Mouse (Mus musculus) E14TG2a.4 (cell line): Measurements from ENCODE around the gene Tgfbi.

Experiments
- H3K27me3 ChIP-seq: 2 replicates; pipeline ENCODE4 v1.6.1; 2014; ENCODE audit warnings: low read length, control low read depth; ENCODE audit not compliant: insufficient read depth
- H3K36me3 ChIP-seq: 2 replicates; pipeline ENCODE4 v1.6.1; 2014; ENCODE audit warnings: low read length, control low read depth; ENCODE audit not compliant: insufficient read depth
- H3K4me1 ChIP-seq: replicated peaks from 2 replicates; pipeline ENCODE4 v1.6.1; 2014; ENCODE audit warnings: low read depth, low read length, control low read depth
- H3K4me3 ChIP-seq: replicated peaks from 2 replicates; pipeline ENCODE4 v1.5.1; 2014; ENCODE audit warnings: mild to moderate bottlenecking, low read length
- H3K9me3 ChIP-seq: 2 replicates; pipeline ENCODE4 v1.6.1; 2014; ENCODE audit warnings: low read length, control low read depth
- CTCF ChIP-seq: conservative IDR thresholded peaks from 2 replicates; pipeline ENCODE4 v1.5.1; 2014; ENCODE audit warnings: low read length
- NANOG ChIP-seq: IDR thresholded peaks from 2 replicates; pipeline ENCODE4 v1.6.1; 2014; ENCODE audit warnings: borderline replicate concordance, low read length, mixed read lengths
- POU5F1 ChIP-seq: IDR thresholded peaks from 2 replicates; pipeline ENCODE4 v1.6.1; 2014; ENCODE audit warnings: low read length, borderline replicate concordance

The Tgfbi gene

GRCm38 (mm10) chr13:56591939-56592338, 17.4 kb upstream of the Tgfbi start:
- no peak overlapping the region for H3K4me3 ChIP-seq

GRCm38 (mm10) chr13:56593196-56593595, 16.1 kb upstream of the Tgfbi start:
- H3K27me3 ChIP-seq = peaks cover 13% of the 10 kb centered on the region
- H3K36me3 ChIP-seq = no peaks in the 10 kb centered on the region
- TF ChIP-seq CTCF (no peak), POU5F1 (no peak), NANOG (no peak)
- peaks cover 24% of the 10 kb centered on the region for H3K4me1 ChIP-seq
- no peaks in the 10 kb centered on the region for H3K9me3 ChIP-seq
- no peak overlapping the region for H3K4me3 ChIP-seq

More at GRCm38 (mm10) chr13:56591939-56592338, 17.4 kb upstream of the Tgfbi start:
- no peak for TF ChIP-seq CTCF
- TF ChIP-seq POU5F1 = no peak
- TF ChIP-seq NANOG = no peak
- no peaks in the 10 kb centered on the region for H3K9me3 ChIP-seq
- H3K4me1 ChIP-seq = peaks cover 18% of the 10 kb centered on the region; the same call in 1 of the 2 replicates
- H3K36me3 ChIP-seq = no peaks in the 10 kb centered on the region
- peaks cover 13% of the 10 kb centered on the region for H3K27me3 ChIP-seq

DNA sequence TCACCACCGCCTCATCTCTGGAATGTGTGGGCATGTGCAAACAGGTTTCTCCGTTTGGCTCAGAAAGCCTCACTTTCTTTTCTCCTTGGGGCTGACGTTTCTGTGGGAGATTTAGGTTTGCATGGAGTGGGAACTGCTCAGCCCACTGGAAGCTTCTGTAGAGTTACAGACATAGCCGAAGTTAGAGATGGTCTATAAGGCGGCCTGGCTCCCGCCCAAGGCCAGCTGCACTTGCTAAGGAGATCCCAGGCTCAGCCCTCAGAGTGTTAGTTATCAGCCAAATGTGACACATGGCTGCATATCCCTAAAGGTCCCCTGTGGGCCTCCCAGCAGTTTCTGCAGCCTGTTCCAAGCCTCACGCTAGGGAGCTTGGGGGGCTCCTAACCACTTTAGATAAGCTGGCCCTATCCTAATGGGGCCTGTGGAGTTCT, 15.3 kb upstream of the Tgfbi start:
- peaks cover 16% of the 10 kb centered on the region for H3K27me3 ChIP-seq

DNA sequence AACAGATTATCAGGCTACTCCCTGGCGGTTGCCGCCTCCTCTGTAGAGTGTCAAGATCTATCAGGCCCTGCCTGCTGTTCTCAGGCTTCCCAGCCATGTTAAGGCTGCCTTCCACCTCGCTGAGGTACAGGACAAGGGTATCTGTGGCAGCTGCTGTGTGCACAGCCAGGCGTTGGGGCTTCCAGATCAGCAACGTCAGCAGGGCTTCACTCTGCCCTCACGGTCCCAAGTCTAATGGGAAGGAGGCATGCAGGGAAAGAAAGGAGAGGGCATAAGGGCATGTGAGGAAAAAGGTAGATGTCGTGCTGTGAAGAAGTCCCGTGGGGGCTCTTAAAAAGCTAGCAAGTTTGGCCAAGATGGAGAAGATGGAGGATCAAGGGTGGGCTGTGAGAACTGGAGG, 14.1 kb upstream of the Tgfbi start:
- H3K27me3 ChIP-seq = peaks cover 17% of the 10 kb centered on the region
- H3K4me1 ChIP-seq = peaks cover 11% of the 10 kb centered on the region
- H3K9me3 ChIP-seq = no peaks in the 10 kb centered on the region
- no peak for TF ChIP-seq CTCF
- no peak for TF ChIP-seq POU5F1
- TF ChIP-seq NANOG = no peak
- H3K4me3 ChIP-seq = no peak overlapping the region
- H3K36me3 ChIP-seq = no peaks in the 10 kb centered on the region

More for the DNA sequence above, 15.3 kb upstream of the Tgfbi start:
- Histone ChIP-seq H3K4me3 (no peak overlapping the region), H3K9me3 (no peaks in the 10 kb centered on the region), H3K36me3 (no peaks in the 10 kb centered on the region), H3K4me1 (peaks cover 19% of the 10 kb centered on the region)
- TF ChIP-seq NANOG (no peak), POU5F1 (no peak), CTCF (no peak)

- peaks cover 9% of the 10 kb centered on the region for H3K9me3 ChIP-seq
- H3K36me3 ChIP-seq = no peaks in the 10 kb centered on the region
- H3K27me3 ChIP-seq = peaks cover 17% of the 10 kb centered on the region
- TF ChIP-seq CTCF = no peak
- TF ChIP-seq POU5F1 = no peak
- TF ChIP-seq NANOG = no peak
- H3K4me3 ChIP-seq = no peak overlapping the region
- peaks cover 11% of the 10 kb centered on the region for H3K4me1 ChIP-seq
Observed at GRCm38 (mm10) chr13:56597296-56597695, 12.0 kb upstream of the Tgfbi start.

DNA sequence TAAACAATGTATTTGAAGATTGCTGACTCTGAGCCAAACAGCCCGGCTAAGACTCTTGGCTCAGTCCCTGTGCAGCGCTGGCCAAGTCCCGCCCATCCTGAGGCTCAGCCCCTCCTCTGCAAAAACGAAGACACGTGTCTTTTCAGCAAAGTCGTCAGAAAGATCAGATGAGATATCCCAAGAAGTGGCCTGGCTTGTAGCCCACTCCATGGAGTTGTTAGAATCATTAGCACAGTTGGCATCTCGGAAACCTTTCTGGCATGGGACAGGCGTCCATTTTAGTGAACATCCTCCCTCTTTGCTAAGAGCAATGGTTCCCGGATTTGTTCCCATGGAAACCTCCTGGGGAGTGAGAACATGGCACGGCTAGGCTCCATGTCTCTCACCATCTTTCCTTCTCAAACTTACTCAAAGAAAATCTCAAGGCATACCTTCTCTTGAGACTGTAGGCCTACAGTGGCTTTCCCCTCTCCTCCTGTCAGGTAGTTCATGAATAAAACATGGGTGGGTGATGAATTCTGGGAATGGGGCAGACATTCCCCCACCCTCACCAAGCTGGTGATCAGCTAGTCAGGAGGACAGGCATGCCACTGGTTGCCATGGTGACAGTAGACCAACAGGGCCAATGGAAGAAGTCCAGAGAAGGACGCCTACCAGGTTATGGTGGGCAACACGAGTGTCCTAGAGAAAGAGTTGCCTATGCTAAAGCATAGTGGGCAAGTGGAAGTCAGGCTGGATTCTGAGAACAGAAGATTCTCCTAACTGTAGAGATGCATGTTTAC, 11.3 kb upstream of the Tgfbi start:
- H3K4me1 ChIP-seq = peaks cover 11% of the 10 kb centered on the region
- TF ChIP-seq CTCF (no peak), NANOG (no peak), POU5F1 (no peak)
- H3K4me3 ChIP-seq = no peak overlapping the region
- peaks cover 9% of the 10 kb centered on the region for H3K9me3 ChIP-seq
- H3K27me3 ChIP-seq = peaks cover 17% of the 10 kb centered on the region
- no peaks in the 10 kb centered on the region for H3K36me3 ChIP-seq

GRCm38 (mm10) chr13:56599511-56599910, 9.8 kb upstream of the Tgfbi start:
- Histone ChIP-seq H3K4me3 (no peak overlapping the region), H3K36me3 (no peaks in the 10 kb centered on the region), H3K9me3 (peaks cover 9% of the 10 kb centered on the region), H3K4me1 (peaks cover 11% of the 10 kb centered on the region), H3K27me3 (peaks cover 23% of the 10 kb centered on the region)
- TF ChIP-seq CTCF = no peak
- TF ChIP-seq POU5F1 = no peak
- no peak for TF ChIP-seq NANOG

DNA sequence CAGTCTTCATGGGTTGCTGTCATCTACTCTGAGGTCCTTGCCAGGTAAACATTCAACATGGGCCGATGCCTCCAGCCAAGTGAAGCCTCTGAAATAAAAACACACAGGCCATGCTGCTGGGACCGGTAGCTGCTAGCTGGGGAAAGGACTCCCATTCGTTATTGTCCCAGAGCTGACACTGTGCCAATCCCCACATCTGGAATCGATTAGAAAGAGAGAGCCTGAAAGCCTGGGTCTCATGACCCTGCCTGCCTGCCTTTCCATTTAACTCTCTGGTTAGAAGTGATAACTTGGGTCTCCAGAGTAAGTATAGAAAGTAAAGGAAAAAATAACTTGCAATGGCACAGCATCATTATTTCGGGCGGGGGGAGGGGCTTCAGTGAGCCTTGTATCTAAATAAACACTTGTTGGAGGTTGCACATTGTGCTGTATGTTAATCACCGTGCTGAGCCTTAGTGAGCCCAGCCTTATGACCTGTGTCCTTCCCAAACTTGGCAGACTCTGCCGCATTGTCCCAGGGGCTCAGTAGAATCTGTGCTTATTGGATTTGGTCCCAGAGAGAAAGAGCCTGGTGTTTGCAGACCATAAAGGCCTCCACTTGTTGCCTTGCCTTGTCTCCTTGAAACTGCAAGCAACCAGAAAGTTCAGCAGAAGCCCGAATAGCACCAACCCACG, 9.0 kb upstream of the Tgfbi start:
- H3K36me3 ChIP-seq = no peaks in the 10 kb centered on the region
- H3K4me3 ChIP-seq = no peak overlapping the region
- H3K4me1 ChIP-seq = peaks cover 11% of the 10 kb centered on the region
- peaks cover 9% of the 10 kb centered on the region for H3K9me3 ChIP-seq
- no peak for TF ChIP-seq CTCF
- TF ChIP-seq NANOG = no peak
- no peak for TF ChIP-seq POU5F1
- H3K27me3 ChIP-seq = peaks cover 23% of the 10 kb centered on the region
